Mouse (Mus musculus): ENCODE data around the gene Plch2. TPM values are rescaled to one million over a fixed set of nuclear protein-coding genes. Genes with fewer than 3 reads are reported as not detected.

Gene Plch2
- polyA plus RNA-seq, 1 experiment from 2014 or later, result 15.4 TPM

DNA sequence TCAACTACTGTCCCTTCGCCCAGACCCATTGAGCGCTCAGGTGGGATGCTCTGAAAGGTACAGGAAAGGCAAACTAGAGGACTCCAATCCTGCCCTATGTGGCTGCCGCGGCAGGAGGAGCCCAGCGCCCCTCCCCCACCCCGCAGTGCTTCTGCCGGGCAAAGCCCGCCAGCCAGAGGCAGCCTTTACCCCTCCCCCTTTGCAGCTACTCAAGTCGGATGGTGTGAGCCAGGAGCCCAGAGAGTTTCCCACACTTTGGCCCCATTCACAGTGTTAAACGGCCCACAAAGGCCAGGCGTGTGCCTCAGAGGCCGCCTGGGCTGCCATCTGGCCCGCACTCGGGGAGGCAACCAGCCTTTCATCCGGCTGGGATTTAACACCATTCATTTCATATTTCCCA lies 98.4 kb downstream of the Plch2 start:
- no peak for DNase-seq (ENCODE audit: low spot score)
- H3K4me2 ChIP-seq (replicated peaks; ENCODE audit: low read depth), result no peak overlapping the region
- no peak overlapping the region for H3K27ac ChIP-seq (replicated peaks)
- H3K4me1 ChIP-seq (replicated peaks; ENCODE audit: control insufficient read depth, insufficient read depth), result peaks cover 9% of the 10 kb centered on the region
- no peak overlapping the region for H3K9ac ChIP-seq (ENCODE audit: low read length)
- 5% methylated on average over 15 of the region's 15 CpGs for WGBS
- no peaks in the 10 kb centered on the region for H3K36me3 ChIP-seq (ENCODE audit: control insufficient read depth, insufficient read depth, low read length)
- H3K27me3 ChIP-seq (ENCODE audit: control insufficient read depth, insufficient read depth, low read length), result peaks cover 9% of the 10 kb centered on the region; the same call in 1 of the 2 replicates
- ATAC-seq (ENCODE audit: low FRiP score, low TSS enrichment), result no peak
- TF ChIP-seq CTCF (IDR thresholded peaks at IDR 0.05; ENCODE audit: low read depth), result no peak
- TF ChIP-seq EP300 (optimal IDR thresholded peaks at IDR 0.05), result no peak
- no peaks in the 10 kb centered on the region for H3K9me3 ChIP-seq (ENCODE audit: control insufficient read depth, low read length)
- H3K4me3 ChIP-seq (ENCODE audit: low read depth, low read length), result no peak overlapping the region

DNA sequence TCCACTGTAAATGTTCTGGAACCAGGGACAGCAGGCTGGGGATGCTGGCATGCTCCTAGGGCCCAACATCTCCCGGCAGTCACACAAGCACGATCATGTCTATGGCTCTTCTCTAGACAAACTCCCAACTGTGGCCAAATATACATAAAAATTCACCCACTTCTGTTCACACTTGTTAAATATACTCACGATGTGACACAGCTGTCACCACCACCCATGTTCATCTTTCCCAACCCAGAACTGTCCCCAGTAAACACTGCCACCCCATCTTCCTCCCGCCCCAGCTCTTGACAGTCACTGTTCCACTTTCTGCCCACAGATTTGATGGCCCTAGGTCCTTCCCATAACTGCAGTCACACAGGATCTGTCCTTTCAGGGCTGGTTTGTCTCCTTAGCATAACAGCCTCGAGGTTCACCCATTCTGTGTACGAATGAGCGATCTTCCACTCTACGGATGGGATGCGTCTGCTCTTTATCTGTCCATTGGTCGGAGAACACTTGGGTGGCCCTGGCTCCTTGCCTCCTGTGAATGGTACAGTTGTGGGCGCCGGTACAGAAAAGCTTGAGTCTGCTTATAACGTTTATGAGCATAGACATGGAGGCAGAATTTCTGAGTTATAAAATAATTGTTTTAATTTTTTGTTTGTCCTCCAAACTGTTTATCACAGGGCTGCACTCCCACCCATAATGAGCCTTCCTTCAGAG lies 99.1 kb downstream of the Plch2 start:
- DNase-seq (ENCODE audit: low spot score), result no peak
- H3K9me3 ChIP-seq (ENCODE audit: control insufficient read depth, low read length), result no peaks in the 10 kb centered on the region

GRCm38 (mm10) chr4:154956604-154957003 lies 100.0 kb downstream of the Plch2 start:
- 44% methylated on average over 9 of the region's 9 CpGs for WGBS
- H3K27me3 ChIP-seq (ENCODE audit: control insufficient read depth, insufficient read depth, low read length), result peaks cover 11% of the 10 kb centered on the region; the same call in 1 of the 2 replicates

More for the DNA sequence above, 99.1 kb downstream of the Plch2 start:
- WGBS, result 41% methylated on average over 13 of the region's 13 CpGs
- no peak overlapping the region for H3K4me3 ChIP-seq (ENCODE audit: low read depth, low read length)
- H3K4me1 ChIP-seq (replicated peaks; ENCODE audit: control insufficient read depth, insufficient read depth), result peaks cover 9% of the 10 kb centered on the region
- TF ChIP-seq CTCF (IDR thresholded peaks at IDR 0.05; ENCODE audit: low read depth) (no peak), EP300 (optimal IDR thresholded peaks at IDR 0.05) (no peak)
- no peak for ATAC-seq (ENCODE audit: low FRiP score, low TSS enrichment)
- H3K36me3 ChIP-seq (ENCODE audit: control insufficient read depth, insufficient read depth, low read length), result no peaks in the 10 kb centered on the region
- no peak overlapping the region for H3K4me2 ChIP-seq (replicated peaks; ENCODE audit: low read depth)
- no peak overlapping the region for H3K9ac ChIP-seq (ENCODE audit: low read length)
- H3K27me3 ChIP-seq (ENCODE audit: control insufficient read depth, insufficient read depth, low read length), result peaks cover 11% of the 10 kb centered on the region; the same call in 1 of the 2 replicates
- no peak overlapping the region for H3K27ac ChIP-seq (replicated peaks)

GRCm38 (mm10) chr4:154952461-154953241 lies 103.9 kb downstream of the Plch2 start:
- no peak for DNase-seq (ENCODE audit: low spot score)
- TF ChIP-seq CTCF (IDR thresholded peaks at IDR 0.05; ENCODE audit: low read depth) (no peak), EP300 (optimal IDR thresholded peaks at IDR 0.05) (no peak)

More at GRCm38 (mm10) chr4:154956604-154957003, 100.0 kb downstream of the Plch2 start:
- Histone ChIP-seq H3K4me3 (ENCODE audit: low read depth, low read length) (no peak overlapping the region), H3K4me1 (replicated peaks; ENCODE audit: control insufficient read depth, insufficient read depth) (peaks cover 9% of the 10 kb centered on the region), H3K9ac (ENCODE audit: low read length) (no peak overlapping the region), H3K27ac (replicated peaks) (no peak overlapping the region), H3K36me3 (ENCODE audit: control insufficient read depth, insufficient read depth, low read length) (no peaks in the 10 kb centered on the region), H3K4me2 (replicated peaks; ENCODE audit: low read depth) (no peak overlapping the region), H3K9me3 (ENCODE audit: control insufficient read depth, low read length) (no peaks in the 10 kb centered on the region)
- TF ChIP-seq CTCF (IDR thresholded peaks at IDR 0.05; ENCODE audit: low read depth) (no peak), EP300 (optimal IDR thresholded peaks at IDR 0.05) (no peak)
- no peak for DNase-seq (ENCODE audit: low spot score)
- no peak for ATAC-seq (ENCODE audit: low FRiP score, low TSS enrichment)

GRCm38 (mm10) chr4:154949589-154949982 lies 107.0 kb downstream of the Plch2 start:
- Histone ChIP-seq H3K4me1 (replicated peaks; ENCODE audit: control insufficient read depth, insufficient read depth) (no peaks in the 10 kb centered on the region), H3K27ac (replicated peaks) (no peak overlapping the region), H3K4me2 (replicated peaks; ENCODE audit: low read depth) (no peak overlapping the region), H3K9ac (ENCODE audit: low read length) (no peak overlapping the region), H3K27me3 (ENCODE audit: control insufficient read depth, insufficient read depth, low read length) (peaks cover 2% of the 10 kb centered on the region; the same call in 1 of the 2 replicates), H3K4me3 (ENCODE audit: low read depth, low read length) (no peak overlapping the region), H3K36me3 (ENCODE audit: control insufficient read depth, insufficient read depth, low read length) (no peaks in the 10 kb centered on the region), H3K9me3 (ENCODE audit: control insufficient read depth, low read length) (no peaks in the 10 kb centered on the region)
- ATAC-seq (ENCODE audit: low FRiP score, low TSS enrichment) (no peak), DNase-seq (ENCODE audit: low spot score) (no peak)
- no peak for TF ChIP-seq EP300 (optimal IDR thresholded peaks at IDR 0.05)
- TF ChIP-seq CTCF (IDR thresholded peaks at IDR 0.05; ENCODE audit: low read depth), result no peak
- 17% methylated on average over 15 of the region's 16 CpGs for WGBS

More at GRCm38 (mm10) chr4:154952461-154953241, 103.9 kb downstream of the Plch2 start:
- WGBS, result 3% methylated on average over 26 of the region's 26 CpGs
- no peaks in the 10 kb centered on the region for H3K9me3 ChIP-seq (ENCODE audit: control insufficient read depth, low read length)
- ATAC-seq (ENCODE audit: low FRiP score, low TSS enrichment), result no peak
- no peak overlapping the region for H3K4me3 ChIP-seq (ENCODE audit: low read depth, low read length)
- no peak overlapping the region for H3K4me2 ChIP-seq (replicated peaks; ENCODE audit: low read depth)
- no peaks in the 10 kb centered on the region for H3K4me1 ChIP-seq (replicated peaks; ENCODE audit: control insufficient read depth, insufficient read depth)
- H3K36me3 ChIP-seq (ENCODE audit: control insufficient read depth, insufficient read depth, low read length), result no peaks in the 10 kb centered on the region
- no peak overlapping the region for H3K27ac ChIP-seq (replicated peaks)
- H3K27me3 ChIP-seq (ENCODE audit: control insufficient read depth, insufficient read depth, low read length), result peaks cover 2% of the 10 kb centered on the region; the same call in 1 of the 2 replicates
- no peak overlapping the region for H3K9ac ChIP-seq (ENCODE audit: low read length)

All from stomach, postnatal 0 days (tissue).